Comparison of ENCODE assay signal across 18 mouse cellular contexts in the genomic region with DNA sequence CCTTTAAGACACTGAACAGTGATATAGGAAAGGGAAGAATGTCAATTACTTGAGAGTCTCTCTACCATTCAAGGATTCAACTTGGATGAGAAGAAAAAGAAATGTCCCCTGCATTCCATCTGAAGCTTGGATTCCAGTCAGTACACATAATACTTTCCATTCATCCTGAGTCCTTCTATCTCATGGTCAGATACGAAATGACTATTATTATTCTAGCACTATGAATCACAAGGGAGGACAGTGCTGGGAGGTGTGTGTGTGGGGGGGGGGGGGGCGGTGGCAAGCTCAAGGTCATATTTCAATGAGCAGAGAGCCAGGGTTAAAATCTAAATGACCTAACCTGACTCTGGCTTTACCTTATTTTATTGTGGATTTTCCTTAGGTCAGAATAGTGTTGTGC.
"Had no signal": no experiment of that assay in that cellular context is flagged by ENCODE, and none has a peak within 500 bp of the region (broad histone marks: within the 10 kb centered on the region; RNA-seq: fewer than 3 reads in every experiment).

No protein-coding gene starts in this region.

- ATAC-seq: liver, postnatal 0 days; midbrain, embryonic 15.5 days had no signal

- H3K4me2 ChIP-seq: limb, embryonic 12.5 days; liver, embryonic 13.5 days; lung, embryonic 15.5 days; midbrain, embryonic 11.5 days; midbrain, embryonic 15.5 days; neural tube, embryonic 12.5 days; stomach, embryonic 15.5 days had no signal

- DNase-seq: kidney, postnatal 36 days; layer of hippocampus, adult 9-11 months; layer of hippocampus, postnatal 36 days; liver; liver, embryonic 13.5 days; liver, postnatal 0 days; lung, postnatal 14 days; thymus, adult 2 months; thymus, postnatal 25 days had no signal

- H3K36me3 ChIP-seq: limb, embryonic 12.5 days; liver, embryonic 13.5 days; lung, embryonic 15.5 days; midbrain, embryonic 15.5 days; neural tube, embryonic 12.5 days; stomach, embryonic 15.5 days had no signal

- H3K9ac ChIP-seq: limb, embryonic 12.5 days; liver, embryonic 13.5 days; liver, postnatal 0 days; lung, embryonic 15.5 days; midbrain, embryonic 15.5 days; neural tube, embryonic 12.5 days; stomach, embryonic 15.5 days had no signal

- H3K4me3 ChIP-seq: limb, embryonic 12.5 days; liver, embryonic 13.5 days; lung, embryonic 15.5 days; megakaryocyte, embryonic 14.5 days; midbrain, embryonic 15.5 days; neural tube, embryonic 12.5 days; stomach, embryonic 15.5 days had no signal

- H3K27ac ChIP-seq: kidney, postnatal 0 days; limb, embryonic 12.5 days; liver, embryonic 13.5 days; lung, embryonic 15.5 days; macrophage; midbrain, embryonic 15.5 days; neural tube, embryonic 12.5 days; stomach, embryonic 15.5 days had no signal

- H3K9me3 ChIP-seq: limb, embryonic 12.5 days; liver, embryonic 13.5 days; lung, embryonic 15.5 days; megakaryocyte, embryonic 14.5 days; midbrain, embryonic 15.5 days; neural tube, embryonic 12.5 days; stomach, embryonic 15.5 days had no signal

- H3K4me1 ChIP-seq: limb, embryonic 12.5 days; liver, embryonic 13.5 days; lung, embryonic 15.5 days; megakaryocyte, embryonic 14.5 days; midbrain, embryonic 15.5 days; neural tube, embryonic 12.5 days; stomach, embryonic 15.5 days had no signal

- H3K27me3 ChIP-seq: limb, embryonic 12.5 days; liver, embryonic 13.5 days; lung, embryonic 15.5 days; megakaryocyte, embryonic 14.5 days; midbrain, embryonic 15.5 days; neural tube, embryonic 12.5 days; stomach, embryonic 15.5 days had no signal
